In the genomic region with DNA sequence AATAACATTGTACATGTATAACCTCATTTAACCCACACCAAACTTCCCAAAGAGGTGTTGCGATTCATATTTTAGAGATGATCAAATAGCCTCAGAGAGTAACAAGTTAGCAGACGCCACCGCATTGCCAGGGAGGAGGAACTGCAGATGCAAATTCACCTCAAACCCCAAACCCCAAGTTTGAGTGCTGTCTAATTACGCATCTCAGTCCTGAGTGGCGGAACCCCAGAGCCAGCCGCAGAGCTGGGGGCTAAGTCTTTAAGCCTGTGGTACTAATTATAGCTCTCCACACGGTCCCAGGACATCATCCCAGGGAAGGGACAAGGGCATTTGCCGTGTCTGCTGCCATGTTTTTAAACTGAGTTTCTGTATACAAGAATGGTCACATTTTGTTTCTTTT, we compare ENCODE assay signal across 21 mouse cellular contexts.
A peak's percentile ranks its signal among the peaks of the same experiment; 100 is the strongest.
DNase-seq lines count a peak whose midpoint lies in the region; ATAC-seq and TF ChIP-seq lines count a peak whose summit lies in the region.
"Had no signal": no experiment of that assay in that cellular context is flagged by ENCODE, and none has a peak within 500 bp of the region (broad histone marks: within the 10 kb centered on the region; RNA-seq: fewer than 3 reads in every experiment).

No protein-coding gene starts in this region.

- no peak for TF ChIP-seq CTCF in heart, postnatal 0 days (IDR thresholded peaks at IDR 0.05; ENCODE audit: low read depth)

- H3K27ac ChIP-seq in embryonic facial prominence, embryonic 14.5 days (replicated peaks; ENCODE audit: low read depth, low read length), result no peak overlapping the region
- no peak overlapping the region for H3K27ac ChIP-seq in embryonic facial prominence, embryonic 10.5 days (replicated peaks)
- H3K27ac ChIP-seq in heart, postnatal 0 days (ENCODE audit: low read depth), result peak overlapping the region; percentile 30
- H3K27ac ChIP-seq in kidney, embryonic 14.5 days (ENCODE audit: low read depth, low read length), result no peak overlapping the region
- H3K27ac ChIP-seq: embryonic facial prominence, embryonic 13.5 days; forebrain, embryonic 13.5 days; forebrain, embryonic 15.5 days had no signal

- ATAC-seq in embryonic facial prominence, embryonic 14.5 days (ENCODE audit: low read depth), result no peak
- no peak for ATAC-seq in heart, postnatal 0 days (ENCODE audit: insufficient read depth, low read depth)
- peak; percentile 35; the same call in 1 of the 2 replicates for ATAC-seq in granulocyte monocyte progenitor cell, adult 5-6 weeks (replicated peaks; ENCODE audit: poor library complexity, severe bottlenecking)
- no peak for ATAC-seq in kidney, embryonic 14.5 days (ENCODE audit: low FRiP score, low TSS enrichment)
- ATAC-seq: forebrain, embryonic 13.5 days; forebrain, embryonic 15.5 days; forebrain, postnatal 0 days had no signal

- H3K9ac ChIP-seq in embryonic facial prominence, embryonic 14.5 days (ENCODE audit: low read depth, low read length), result no peak overlapping the region
- no peak overlapping the region for H3K9ac ChIP-seq in heart, postnatal 0 days (replicated peaks; ENCODE audit: low read depth, low read length)
- H3K9ac ChIP-seq in kidney, embryonic 14.5 days (ENCODE audit: low read depth, low read length), result no peak overlapping the region
- H3K9ac ChIP-seq: embryonic facial prominence, embryonic 13.5 days; forebrain, embryonic 13.5 days; forebrain, embryonic 15.5 days; forebrain, postnatal 0 days had no signal

- no peak overlapping the region for H3K4me2 ChIP-seq in embryonic facial prominence, embryonic 14.5 days (ENCODE audit: low read depth, low read length)
- no peak overlapping the region for H3K4me2 ChIP-seq in heart, postnatal 0 days (ENCODE audit: low read depth, low read length)
- H3K4me2 ChIP-seq in kidney, embryonic 14.5 days (replicated peaks; ENCODE audit: low read depth, low read length), result no peak overlapping the region
- H3K4me2 ChIP-seq: embryonic facial prominence, embryonic 13.5 days; forebrain, embryonic 13.5 days; forebrain, embryonic 15.5 days had no signal

- H3K9me3 ChIP-seq in embryonic facial prominence, embryonic 14.5 days (ENCODE audit: control insufficient read depth, low read length), result 0 out of 2 replicates have a peak, but pooled peaks cover 4% of the 10 kb centered on the region
- no peaks in the 10 kb centered on the region for H3K9me3 ChIP-seq in embryonic facial prominence, embryonic 10.5 days
- no peaks in the 10 kb centered on the region for H3K9me3 ChIP-seq in heart, postnatal 0 days (replicated peaks; ENCODE audit: control insufficient read depth, low read length)
- H3K9me3 ChIP-seq in kidney, embryonic 14.5 days (ENCODE audit: control insufficient read depth, low read length), result no peaks in the 10 kb centered on the region
- H3K9me3 ChIP-seq: embryonic facial prominence, embryonic 13.5 days; forebrain, embryonic 13.5 days; forebrain, embryonic 15.5 days had no signal

- no peak for TF ChIP-seq EP300 in heart, postnatal 0 days (IDR thresholded peaks at IDR 0.05; ENCODE audit: low read depth)

- WGBS in embryonic facial prominence, embryonic 14.5 days, result 63% methylated on average over 8 of the region's 8 CpGs
- WGBS in embryonic facial prominence, embryonic 10.5 days, result 76% methylated on average over 8 of the region's 8 CpGs
- WGBS in heart, postnatal 0 days, result 54% methylated on average over 8 of the region's 8 CpGs
- WGBS in kidney, embryonic 14.5 days, result 89% methylated on average over 8 of the region's 8 CpGs

- DNase-seq in embryonic facial prominence, embryonic 14.5 days (ENCODE audit: low spot score), result peak; percentile 55
- no peak for DNase-seq in embryonic facial prominence, embryonic 10.5 days (ENCODE audit: low spot score)
- DNase-seq in heart, postnatal 0 days (ENCODE audit: low spot score), result peak; percentile 23
- DNase-seq in heart, adult 11 months, result no peak
- DNase-seq in A20 (ENCODE audit: low read depth, low spot score), result peak; percentile 66
- no peak for DNase-seq in spleen, postnatal 36 days (ENCODE audit: low spot score in 2 of 2)
- DNase-seq: adrenal gland, adult 2 months; adrenal gland, postnatal 10 days; adrenal gland, postnatal 25 days; cerebellum, adult 11 months; cerebellum, adult 18-20 months; cerebellum, adult 8-10 months; cerebellum, adult 9-11 months; cerebellum, postnatal 14 days; cerebellum, postnatal 36 days; forebrain, postnatal 0 days had no signal

- H3K36me3 ChIP-seq in embryonic facial prominence, embryonic 14.5 days (ENCODE audit: control insufficient read depth, insufficient read depth, low read length), result no peaks in the 10 kb centered on the region
- no peaks in the 10 kb centered on the region for H3K36me3 ChIP-seq in embryonic facial prominence, embryonic 10.5 days (replicated peaks)
- no peaks in the 10 kb centered on the region for H3K36me3 ChIP-seq in heart, postnatal 0 days (replicated peaks; ENCODE audit: control insufficient read depth, insufficient read depth, low read length)
- no peaks in the 10 kb centered on the region for H3K36me3 ChIP-seq in kidney, embryonic 14.5 days (ENCODE audit: control insufficient read depth, insufficient read depth, low read length)
- H3K36me3 ChIP-seq: forebrain, embryonic 15.5 days had no signal

- H3K4me1 ChIP-seq in embryonic facial prominence, embryonic 14.5 days (ENCODE audit: control insufficient read depth, insufficient read depth, low read length), result peaks cover 12% of the 10 kb centered on the region
- H3K4me1 ChIP-seq in embryonic facial prominence, embryonic 10.5 days, result peaks cover 4% of the 10 kb centered on the region; the same call in 1 of the 2 replicates
- peaks cover 24% of the 10 kb centered on the region for H3K4me1 ChIP-seq in heart, postnatal 0 days (ENCODE audit: control insufficient read depth, insufficient read depth)
- H3K4me1 ChIP-seq in kidney, embryonic 14.5 days (ENCODE audit: control insufficient read depth, insufficient read depth, low read length), result 0 out of 2 replicates have a peak, but pooled peaks cover 9% of the 10 kb centered on the region
- H3K4me1 ChIP-seq: forebrain, embryonic 13.5 days; forebrain, embryonic 15.5 days had no signal

- no peaks in the 10 kb centered on the region for H3K27me3 ChIP-seq in embryonic facial prominence, embryonic 14.5 days (replicated peaks; ENCODE audit: control insufficient read depth, insufficient read depth, low read length)
- H3K27me3 ChIP-seq in embryonic facial prominence, embryonic 10.5 days (replicated peaks; ENCODE audit: low read depth, poor library complexity, severe bottlenecking), result no peaks in the 10 kb centered on the region
- no peaks in the 10 kb centered on the region for H3K27me3 ChIP-seq in heart, postnatal 0 days (ENCODE audit: control insufficient read depth, insufficient read depth, low read length)
- H3K27me3 ChIP-seq in kidney, embryonic 14.5 days (ENCODE audit: control insufficient read depth, insufficient read depth, low read length), result no peaks in the 10 kb centered on the region
- H3K27me3 ChIP-seq: embryonic facial prominence, embryonic 13.5 days; forebrain, embryonic 13.5 days; forebrain, embryonic 15.5 days had no signal

- no peak overlapping the region for H3K4me3 ChIP-seq in embryonic facial prominence, embryonic 14.5 days (ENCODE audit: low read depth, low read length)
- no peak overlapping the region for H3K4me3 ChIP-seq in embryonic facial prominence, embryonic 10.5 days
- H3K4me3 ChIP-seq in heart, postnatal 0 days (ENCODE audit: low read depth, low read length), result no peak overlapping the region
- no peak overlapping the region for H3K4me3 ChIP-seq in kidney, embryonic 14.5 days (ENCODE audit: low read length)
- H3K4me3 ChIP-seq: embryonic facial prominence, embryonic 13.5 days; forebrain, embryonic 13.5 days; forebrain, embryonic 15.5 days had no signal

Comparison
In these comparisons a context has a peak if more than half of its experiments do, and no peak if none do; other contexts are left out.
1. DNase-seq: peak in embryonic facial prominence, embryonic 14.5 days (single experiment), heart, postnatal 0 days (single experiment) and A20 (single experiment); none in embryonic facial prominence, embryonic 10.5 days (single experiment), heart, adult 11 months (single experiment) and spleen, postnatal 36 days (0 of 2).